Mouse (Mus musculus) forebrain, postnatal 0 days (tissue): ENCODE results near the gene Vmn1r202. TPM values are rescaled to one million over a fixed set of nuclear protein-coding genes. Genes with fewer than 3 reads are reported as not detected.
"Not testable (repeated sequence)": the region's sequence is repeated elsewhere in the genome, so short reads cannot be mapped to it uniquely, and the experiment has no call there.

ENCODE experiments used
- ATAC-seq: fragments of 200-750 bp; cut with Nextera tagmentation; 2 replicates; pipeline ENCODE4 v1.8.0; 2017; ENCODE audit warnings: mild to moderate bottlenecking, moderate library complexity
- DNase-seq: peaks from one replicate; pipeline ENCODE4 v3.0.0-alpha.2; 2015
- H3K27ac ChIP-seq: fragments of 300-500 bp; sonication (generic); 2 replicates; pipeline ENCODE4 v1.5.1; 2014; ENCODE audit warnings: low read depth, mild to moderate bottlenecking, antibody characterized with exemption, low read length, moderate library complexity, mixed read lengths
- H3K27me3 ChIP-seq: fragments of 300-500 bp; sonication (generic); 2 replicates; pipeline ENCODE4 v1.6.1; 2014; ENCODE audit warnings: mild to moderate bottlenecking, low read length, mixed read lengths; ENCODE audit not compliant: insufficient read depth
- H3K36me3 ChIP-seq: fragments of 300-500 bp; sonication (generic); 2 replicates; pipeline ENCODE4 v1.6.1; 2014; ENCODE audit warnings: mild to moderate bottlenecking, moderate library complexity; ENCODE audit not compliant: insufficient read depth
- H3K4me1 ChIP-seq: fragments of 300-500 bp; sonication (generic); 2 replicates; pipeline ENCODE4 v1.6.1; 2014; ENCODE audit warnings: antibody characterized with exemption; ENCODE audit not compliant: insufficient read depth
- H3K4me2 ChIP-seq: fragments of 300-500 bp; sonication (generic); 2 replicates; pipeline ENCODE4 v1.6.1; 2014; ENCODE audit warnings: low read depth, mild to moderate bottlenecking, moderate library complexity
- H3K4me3 ChIP-seq: fragments of 300-500 bp; sonication (generic); 2 replicates; pipeline ENCODE4 v1.5.1; 2014; ENCODE audit warnings: low read depth, low read length, mixed read lengths
- H3K9ac ChIP-seq: fragments of 300-500 bp; sonication (generic); 2 replicates; pipeline ENCODE4 v1.6.1; 2014; ENCODE audit warnings: mild to moderate bottlenecking
- H3K9me3 ChIP-seq: fragments of 300-500 bp; sonication (generic); 2 replicates; pipeline ENCODE4 v1.6.1; 2016; ENCODE audit warnings: low read length
- CTCF ChIP-seq: sonication (generic); IDR thresholded peaks from 2 replicates; pipeline ENCODE4 v1.5.1; 2016; ENCODE audit warnings: antibody characterized with exemption, control low read depth, low read depth
- WGBS: fragments of 180-500 bp; shearing (Covaris S2); extraction: QIAGEN DNeasy Blood & Tissue Kit; methylation state at CpG from one replicate; pipeline ENCODE4 v1.1.7; 2014; 5-methylcytosine and 5-hydroxymethylcytosine counted together
- polyA plus RNA-seq: library from polyadenylated mRNA; unstranded; fragments of >200 nt; fragmentation: Nextera tagmentation; extraction: Ambion mirVana; gene quantifications from 2 replicates; pipeline ENCODE4 v1.2.1, GENCODE M21; 2015
- total RNA-seq: library from RNA; depleted of rRNA; stranded (reverse); fragments of >200 nt; gene quantifications from 2 replicates; pipeline ENCODE4 v1.2.3, GENCODE M21; 2014; rRNA removed

The Vmn1r202 gene
- total RNA-seq (not detected in 2 replicates), polyA plus RNA-seq (not detected in 2 replicates)

- H3K4me2 ChIP-seq: no peak within 1 kb of the TSS
- no peaks in the 10 kb centered on the region for H3K27me3 ChIP-seq
- H3K4me1 ChIP-seq: no peaks in the 10 kb centered on the region
- DNase-seq (no peak), ATAC-seq (no peak)
- H3K27ac ChIP-seq: no peak within 1 kb of the TSS
- no peaks in the 10 kb centered on the region for H3K9me3 ChIP-seq
- H3K9ac ChIP-seq: no peak within 1 kb of the TSS
- no peak within 1 kb of the TSS for H3K4me3 ChIP-seq
- TF ChIP-seq CTCF: no peak
- H3K36me3 ChIP-seq: no peaks in the 10 kb centered on the region
Measured at GRCm38 (mm10) chr13:22505281-22505680, at the start of gene Vmn1r202. Vmn1r202 (minus strand) TSS chr13:22505381.

GRCm38 (mm10) chr13:22552898-22553297 is 47.7 kb upstream of the Vmn1r202 start, which contains the start of gene Vmn1r204:
Vmn1r204 (plus strand) TSS chr13:22553198.
- not testable (repeated sequence) for H3K4me3 ChIP-seq, H3K36me3 ChIP-seq, H3K9me3 ChIP-seq, H3K4me1 ChIP-seq, H3K9ac ChIP-seq, DNase-seq, H3K4me2 ChIP-seq, H3K27ac ChIP-seq, H3K27me3 ChIP-seq, ATAC-seq
- 74% methylated on average over 1 of the region's 1 CpGs for WGBS

GRCm38 (mm10) chr13:22517814-22518213 is 12.6 kb upstream of the Vmn1r202 start, which contains the start of gene Vmn1r203:
Vmn1r203 (plus strand) TSS chr13:22518114.
- H3K9me3 ChIP-seq: no peaks in the 10 kb centered on the region
- TF ChIP-seq CTCF: no peak
- no peak for ATAC-seq
- DNase-seq: no peak
- H3K9ac ChIP-seq: no peak within 1 kb of the TSS
- H3K27me3 ChIP-seq: no peaks in the 10 kb centered on the region
- H3K4me3 ChIP-seq: no peak within 1 kb of the TSS
- H3K36me3 ChIP-seq: no peaks in the 10 kb centered on the region
- no peak within 1 kb of the TSS for H3K27ac ChIP-seq
- H3K4me1 ChIP-seq: no peaks in the 10 kb centered on the region
- no peak within 1 kb of the TSS for H3K4me2 ChIP-seq

GRCm38 (mm10) chr13:22502431-22502830 is 2.8 kb downstream of the Vmn1r202 start:
- 71% methylated on average over 3 of the region's 3 CpGs for WGBS
- no peak for DNase-seq
- H3K27ac ChIP-seq: no peak overlapping the region
- no peak overlapping the region for H3K9ac ChIP-seq
- H3K4me3 ChIP-seq: no peak overlapping the region
- TF ChIP-seq CTCF: no peak
- no peak for ATAC-seq
- no peaks in the 10 kb centered on the region for H3K4me1 ChIP-seq
- H3K9me3 ChIP-seq: no peaks in the 10 kb centered on the region
- no peaks in the 10 kb centered on the region for H3K27me3 ChIP-seq
- no peak overlapping the region for H3K4me2 ChIP-seq
- H3K36me3 ChIP-seq: no peaks in the 10 kb centered on the region

GRCm38 (mm10) chr13:22471623-22472022 is 33.6 kb downstream of the Vmn1r202 start, which contains the start of gene Vmn1r201:
Vmn1r201 (plus strand) TSS chr13:22471923.
- 77% methylated on average over 1 of the region's 1 CpGs for WGBS

GRCm38 (mm10) chr13:22455145-22455544 is 50.0 kb downstream of the Vmn1r202 start:
- Histone ChIP-seq H3K9me3 (no peaks in the 10 kb centered on the region), H3K9ac (no peak overlapping the region), H3K4me2 (no peak overlapping the region), H3K36me3 (no peaks in the 10 kb centered on the region), H3K4me3 (no peak overlapping the region), H3K27me3 (no peaks in the 10 kb centered on the region), H3K27ac (no peak overlapping the region), H3K4me1 (no peaks in the 10 kb centered on the region)
- ATAC-seq: no peak
- no peak for TF ChIP-seq CTCF
- DNase-seq: no peak

More at GRCm38 (mm10) chr13:22471623-22472022, 33.6 kb downstream of the Vmn1r202 start, which contains the start of gene Vmn1r201:
- no peak within 1 kb of the TSS for H3K4me3 ChIP-seq
- no peak for TF ChIP-seq CTCF
- DNase-seq (no peak), ATAC-seq (no peak)
- H3K9me3 ChIP-seq: no peaks in the 10 kb centered on the region
- no peaks in the 10 kb centered on the region for H3K27me3 ChIP-seq
- H3K36me3 ChIP-seq: no peaks in the 10 kb centered on the region
- no peak within 1 kb of the TSS for H3K4me2 ChIP-seq
- H3K4me1 ChIP-seq: no peaks in the 10 kb centered on the region
- H3K9ac ChIP-seq: no peak within 1 kb of the TSS
- no peak within 1 kb of the TSS for H3K27ac ChIP-seq

Other genes with a start within 250 kb of the Vmn1r202 start
- gene Vmn1r195, start 234.9 kb downstream of the Vmn1r202 start, total RNA-seq: not detected in 2 replicates
- gene Vmn1r195, start 234.9 kb downstream of the Vmn1r202 start, polyA plus RNA-seq: not detected in 2 replicates
- not detected in 2 replicates for gene Vmn1r196, start 215.5 kb downstream of the Vmn1r202 start, total RNA-seq
- not detected in 2 replicates for gene Vmn1r196, start 215.5 kb downstream of the Vmn1r202 start, polyA plus RNA-seq
- not detected in 2 replicates for gene Vmn1r197, start 180.8 kb downstream of the Vmn1r202 start, total RNA-seq
- not detected in 2 replicates for gene Vmn1r197, start 180.8 kb downstream of the Vmn1r202 start, polyA plus RNA-seq
- not detected in 2 replicates for gene Vmn1r198, start 155.0 kb downstream of the Vmn1r202 start, total RNA-seq
- not detected in 2 replicates for gene Vmn1r198, start 155.0 kb downstream of the Vmn1r202 start, polyA plus RNA-seq
- not detected in 2 replicates for gene Vmn1r199, start 125.6 kb downstream of the Vmn1r202 start, total RNA-seq
- gene Vmn1r199, start 125.6 kb downstream of the Vmn1r202 start, polyA plus RNA-seq: not detected in 2 replicates
- gene Vmn1r200, start 115.0 kb downstream of the Vmn1r202 start, total RNA-seq: not detected in 2 replicates
- gene Vmn1r200, start 115.0 kb downstream of the Vmn1r202 start, polyA plus RNA-seq: 0.16 TPM in 1 of 2 replicates, not detected in the other
- gene Vmn1r201, start 33.5 kb downstream of the Vmn1r202 start, total RNA-seq: not detected in 2 replicates
- gene Vmn1r201, start 33.5 kb downstream of the Vmn1r202 start, polyA plus RNA-seq: not detected in 2 replicates
- gene Vmn1r203, start 12.7 kb upstream of the Vmn1r202 start, total RNA-seq: not detected in 2 replicates
- not detected in 2 replicates for gene Vmn1r203, start 12.7 kb upstream of the Vmn1r202 start, polyA plus RNA-seq
- gene Vmn1r204, start 47.8 kb upstream of the Vmn1r202 start, total RNA-seq: not detected in 2 replicates
- not detected in 2 replicates for gene Vmn1r204, start 47.8 kb upstream of the Vmn1r202 start, polyA plus RNA-seq
- gene Vmn1r205, start 87.6 kb upstream of the Vmn1r202 start, total RNA-seq: not detected in 2 replicates
- not detected in 2 replicates for gene Vmn1r205, start 87.6 kb upstream of the Vmn1r202 start, polyA plus RNA-seq
- not detected in 2 replicates for gene Vmn1r206, start 118.9 kb upstream of the Vmn1r202 start, total RNA-seq
- not detected in 2 replicates for gene Vmn1r206, start 118.9 kb upstream of the Vmn1r202 start, polyA plus RNA-seq
- 0.05 TPM in 1 of 2 replicates, not detected in the other for gene Vmn1r207-ps, start 224.2 kb upstream of the Vmn1r202 start, total RNA-seq
- gene Vmn1r207-ps, start 224.2 kb upstream of the Vmn1r202 start, polyA plus RNA-seq: not detected in 2 replicates